Comparison of ENCODE assay signal across 20 mouse cellular contexts in genomic region chr3:142755132-142755867, GRCm38 (mm10). TPM values are rescaled to one million over a fixed set of nuclear protein-coding genes. Genes with fewer than 3 reads are reported as not detected.
DNase-seq lines count a peak whose midpoint lies in the region; ATAC-seq and TF ChIP-seq lines count a peak whose summit lies in the region.
"Had no signal": no experiment of that assay in that cellular context is flagged by ENCODE, and none has a peak within 500 bp of the region (broad histone marks: within the 10 kb centered on the region; RNA-seq: fewer than 3 reads in every experiment).

No protein-coding gene starts in this region.

- no peak for DNase-seq in cerebellum, adult 8-10 months
- DNase-seq in heart, postnatal 10 days: no peak
- no peak for DNase-seq in left cerebral cortex, adult 2 months (ENCODE audit: extremely low spot score in 1 of 2, low spot score in 2 of 2)
- no peak for DNase-seq in left cerebral cortex, adult 18-20 months (ENCODE audit: low spot score in 2 of 2)
- no peak for DNase-seq in embryo, embryonic 10.5 days (ENCODE audit: low spot score)
- DNase-seq: cerebellum, postnatal 14 days; gastrocnemius, postnatal 25 days; kidney, adult 9 months; kidney, postnatal 36 days; lung, postnatal 14 days; right cerebral cortex, postnatal 25 days; thymus, postnatal 14 days had no signal

- H3K27me3 ChIP-seq in heart, embryonic 15.5 days: no peaks in the 10 kb centered on the region
- H3K27me3 ChIP-seq in embryonic facial prominence, embryonic 15.5 days: no peaks in the 10 kb centered on the region
- H3K27me3 ChIP-seq: limb, embryonic 15.5 days had no signal

- intact Hi-C loops in heart, postnatal 10 days (cut with DNase I): no loop called here
- intact Hi-C loops in left cerebral cortex, adult 2 months (cut with DNase I): no loop called here

- no peak for TF ChIP-seq CTCF in left cerebral cortex, adult 2 months (IDR thresholded peaks at IDR 0.05)

- H3K36me3 ChIP-seq in heart, embryonic 15.5 days: no peaks in the 10 kb centered on the region
- no peaks in the 10 kb centered on the region for H3K36me3 ChIP-seq in embryonic facial prominence, embryonic 15.5 days
- H3K36me3 ChIP-seq: G1E; heart, embryonic 12.5 days; limb, embryonic 15.5 days had no signal

- H3K27ac ChIP-seq in heart, embryonic 15.5 days: no peak overlapping the region
- no peak overlapping the region for H3K27ac ChIP-seq in left cerebral cortex, adult 2 months
- H3K27ac ChIP-seq in embryonic facial prominence, embryonic 15.5 days (replicated peaks): no peak overlapping the region
- H3K27ac ChIP-seq: limb, embryonic 15.5 days had no signal

- H3K4me1 ChIP-seq in heart, embryonic 15.5 days (replicated peaks): peaks cover 12% of the 10 kb centered on the region; the same call in 1 of the 2 replicates
- no peaks in the 10 kb centered on the region for H3K4me1 ChIP-seq in embryonic facial prominence, embryonic 15.5 days
- H3K4me1 ChIP-seq: limb, embryonic 15.5 days; megakaryocyte, embryonic 14.5 days had no signal

- H3K9ac ChIP-seq in heart, embryonic 15.5 days: no peak overlapping the region
- no peak overlapping the region for H3K9ac ChIP-seq in embryonic facial prominence, embryonic 15.5 days
- H3K9ac ChIP-seq: heart, embryonic 12.5 days; limb, embryonic 15.5 days had no signal

- WGBS in heart, embryonic 15.5 days: 70% methylated on average over 18 of the region's 18 CpGs
- WGBS in embryonic facial prominence, embryonic 15.5 days: 58% methylated on average over 18 of the region's 18 CpGs

- no peak overlapping the region for H3K4me3 ChIP-seq in heart, embryonic 15.5 days
- peak overlapping the region; percentile 22; the same call in 1 of the 2 replicates for H3K4me3 ChIP-seq in left cerebral cortex, adult 2 months
- H3K4me3 ChIP-seq in embryonic facial prominence, embryonic 15.5 days (replicated peaks): no peak overlapping the region
- H3K4me3 ChIP-seq: heart, embryonic 12.5 days; limb, embryonic 15.5 days; megakaryocyte, embryonic 14.5 days had no signal

- peak; percentile 20; the same call in 1 of the 2 replicates for ATAC-seq in cerebellum, adult (ENCODE audit: insufficient number of reproducible peaks, low FRiP score, low TSS enrichment)
- no peak for ATAC-seq in heart, embryonic 15.5 days (replicated peaks; ENCODE audit: insufficient number of reproducible peaks, insufficient read depth, low FRiP score, low read depth)
- no peak for ATAC-seq in embryonic facial prominence, embryonic 15.5 days (ENCODE audit: insufficient number of reproducible peaks, low FRiP score, low TSS enrichment, low read depth)
- ATAC-seq: CD4-positive, CD25-positive, alpha-beta regulatory T cell, adult 4 months had no signal

- H3K9me3 ChIP-seq in heart, embryonic 15.5 days (replicated peaks): no peaks in the 10 kb centered on the region
- no peaks in the 10 kb centered on the region for H3K9me3 ChIP-seq in embryonic facial prominence, embryonic 15.5 days (replicated peaks)
- H3K9me3 ChIP-seq: G1E; heart, embryonic 12.5 days; limb, embryonic 15.5 days; megakaryocyte, embryonic 14.5 days had no signal

- H3K4me2 ChIP-seq in heart, embryonic 15.5 days: peak overlapping the region; percentile 17; the same call in 1 of the 2 replicates
- 0 out of 2 replicates have a peak overlapping the region, but pooled peaks have one; percentile 5 for H3K4me2 ChIP-seq in embryonic facial prominence, embryonic 15.5 days (replicated peaks)
- H3K4me2 ChIP-seq: heart, embryonic 12.5 days; limb, embryonic 15.5 days had no signal

RNA-seq across cellular contexts. Expression of gene Gtf2b, which starts 9.5 kb away (rescaled TPM):
- polyA plus RNA-seq in heart, embryonic 15.5 days (2015; fragmentation: Nextera tagmentation; extraction: Ambion mirVana): 58.4 and 58.8 TPM in 2 replicates
- total RNA-seq in heart, postnatal 10 days (2021): 10 to 100 TPM; 28.3 to 29.5 TPM
- 10 to 100 TPM; 41.6 to 45.6 TPM for total RNA-seq in left cerebral cortex, adult 2 months (2021)
- total RNA-seq in left cerebral cortex, adult 18-20 months (2021): 10 to 100 TPM; 41.2 to 42.4 TPM
- 79.6 and 81.5 TPM in 2 replicates for polyA plus RNA-seq in embryonic facial prominence, embryonic 15.5 days (2015; fragmentation: Nextera tagmentation; extraction: Ambion mirVana)

RNA-seq across cellular contexts. Expression of gene Kyat3, which starts 54.4 kb away (rescaled TPM):
- 12.2 and 13.6 TPM in 2 replicates for polyA plus RNA-seq in heart, embryonic 15.5 days (2015; fragmentation: Nextera tagmentation; extraction: Ambion mirVana)
- total RNA-seq in heart, postnatal 10 days (2021): 1 to 10 TPM; 3.8 to 6.1 TPM
- total RNA-seq in left cerebral cortex, adult 2 months (2021): 1 to 10 TPM; 5.1 to 7.6 TPM
- 1 to 10 TPM; 5.9 to 6.6 TPM for total RNA-seq in left cerebral cortex, adult 18-20 months (2021)
- polyA plus RNA-seq in embryonic facial prominence, embryonic 15.5 days (2015; fragmentation: Nextera tagmentation; extraction: Ambion mirVana): 14.5 and 15.0 TPM in 2 replicates
- polyA plus RNA-seq: G1E had no signal
